Mouse (Mus musculus) forebrain, embryonic 16.5 days (tissue): Measurements from ENCODE around the gene Atxn10. TPM values are rescaled to one million over a fixed set of nuclear protein-coding genes. Genes with fewer than 3 reads are reported as not detected.

Experiments used
- ATAC-seq: fragments of 200-750 bp; cut with Nextera tagmentation; 2 replicates; pipeline ENCODE4 v1.8.0; 2017; ENCODE audit warnings: mild to moderate bottlenecking, moderate library complexity
- H3K27ac ChIP-seq: fragments of 300-500 bp; sonication (generic); 2 replicates; pipeline ENCODE4 v1.5.1; 2014; ENCODE audit warnings: low read length, control low read depth
- H3K27me3 ChIP-seq: fragments of 300-500 bp; sonication (generic); replicated peaks from 2 replicates; pipeline ENCODE4 v1.6.1; 2014; ENCODE audit warnings: low read length; ENCODE audit not compliant: control insufficient read depth, insufficient read depth
- H3K36me3 ChIP-seq: fragments of 300-500 bp; sonication (generic); 2 replicates; pipeline ENCODE4 v1.6.1; 2014; ENCODE audit not compliant: control insufficient read depth, insufficient read depth
- H3K4me1 ChIP-seq: fragments of 300-500 bp; sonication (generic); replicated peaks from 2 replicates; pipeline ENCODE4 v1.6.1; 2014; ENCODE audit warnings: low read length; ENCODE audit not compliant: control insufficient read depth, insufficient read depth
- H3K4me2 ChIP-seq: fragments of 300-500 bp; sonication (generic); 2 replicates; pipeline ENCODE4 v1.6.1; 2014; ENCODE audit warnings: mild to moderate bottlenecking, low read length, control low read depth
- H3K4me3 ChIP-seq: fragments of 300-500 bp; sonication (generic); replicated peaks from 2 replicates; pipeline ENCODE4 v1.5.1; 2014; ENCODE audit warnings: mild to moderate bottlenecking, low read length, control low read depth
- H3K9ac ChIP-seq: fragments of 300-500 bp; sonication (generic); replicated peaks from 2 replicates; pipeline ENCODE4 v1.6.1; 2014; ENCODE audit warnings: low read depth, low read length, control low read depth
- H3K9me3 ChIP-seq: fragments of 300-500 bp; sonication (generic); 2 replicates; pipeline ENCODE4 v1.6.1; 2016; ENCODE audit warnings: low read length; ENCODE audit not compliant: control insufficient read depth
- WGBS: fragments of 180-500 bp; shearing (Covaris S2); extraction: QIAGEN DNeasy Blood & Tissue Kit; methylation state at CpG from one replicate; pipeline ENCODE4 v1.1.7; 2014; 5-methylcytosine and 5-hydroxymethylcytosine counted together
- polyA plus RNA-seq: library from polyadenylated mRNA; unstranded; fragments of >200 nt; fragmentation: Nextera tagmentation; extraction: Ambion mirVana; gene quantifications from 2 replicates; pipeline ENCODE4 v1.2.1, GENCODE M21; 2015

Gene Atxn10
- polyA plus RNA-seq, 1 experiment from 2014 or later, result 531 TPM

DNA sequence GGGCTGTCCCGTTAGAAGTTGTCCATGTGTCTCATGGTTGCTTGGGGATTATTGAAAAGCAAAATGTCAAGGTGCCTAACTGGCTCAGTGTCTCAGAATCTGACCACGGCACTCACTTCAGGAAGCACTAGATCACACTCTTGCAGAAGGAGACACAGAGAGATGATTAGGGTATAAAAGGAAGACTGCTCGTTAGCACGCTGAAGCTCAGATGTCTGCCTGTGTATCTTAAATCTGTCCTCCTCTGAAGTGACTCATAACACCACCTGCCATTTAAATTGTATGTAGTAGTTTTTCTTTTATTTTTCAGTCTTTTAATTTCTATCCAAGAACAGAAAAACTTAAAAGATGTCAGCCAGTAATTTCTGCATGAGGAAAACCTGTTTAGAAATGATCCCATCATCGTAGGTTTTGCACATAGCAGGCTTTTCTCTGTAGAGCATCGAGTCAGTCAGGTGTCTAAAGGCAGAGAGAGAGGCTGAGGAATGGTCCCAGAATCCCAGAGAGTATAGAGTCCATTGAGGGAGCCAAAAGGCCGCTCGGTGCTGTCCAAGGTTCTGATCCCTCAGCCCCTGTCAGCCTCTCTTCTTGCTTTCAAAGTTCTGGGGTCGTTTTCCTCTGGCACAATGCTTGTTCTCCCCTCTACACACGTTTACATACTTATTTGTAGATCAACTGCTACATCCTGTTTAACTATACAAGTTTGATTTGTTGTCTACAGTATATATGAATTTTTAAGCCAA is 128.9 kb downstream of the Atxn10 start:
- no peak overlapping the region for H3K4me2 ChIP-seq
- no peaks in the 10 kb centered on the region for H3K9me3 ChIP-seq
- H3K27ac ChIP-seq, result peak overlapping the region; percentile 76
- no peaks in the 10 kb centered on the region for H3K27me3 ChIP-seq
- H3K36me3 ChIP-seq, result peaks cover 9% of the 10 kb centered on the region
- peaks cover 60% of the 10 kb centered on the region for H3K4me1 ChIP-seq
- WGBS, result 21% methylated on average over 10 of the region's 10 CpGs
- H3K9ac ChIP-seq, result no peak overlapping the region
- no peak for ATAC-seq
- no peak overlapping the region for H3K4me3 ChIP-seq

DNA sequence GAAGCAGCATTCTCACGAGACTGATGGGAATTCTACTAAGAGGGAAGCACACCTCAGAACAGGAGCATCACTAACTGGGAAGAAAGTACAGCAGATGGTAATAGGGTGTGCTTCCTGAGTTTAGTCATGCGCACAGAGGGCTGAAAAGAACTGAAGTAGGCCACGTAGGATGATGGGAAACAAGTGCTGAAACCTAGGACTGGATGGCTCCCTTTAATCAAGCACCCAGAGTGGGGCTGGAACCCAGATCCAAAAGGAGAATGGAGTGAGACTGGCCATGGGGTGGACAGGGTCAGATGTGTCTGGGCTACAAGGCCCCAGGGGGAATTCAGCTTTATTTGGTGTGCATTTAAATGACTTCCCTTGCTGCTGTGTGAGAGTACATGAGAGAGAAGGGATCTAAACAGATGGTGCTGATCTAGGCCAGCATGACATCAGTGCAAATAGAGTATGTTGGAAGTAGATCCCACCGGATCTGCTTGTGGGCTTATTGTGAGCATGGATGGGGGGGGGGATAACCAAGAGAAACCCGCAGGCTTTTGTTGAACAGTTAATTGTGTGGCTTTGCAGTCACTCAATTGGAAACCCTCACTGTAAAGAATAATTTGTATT is 130.5 kb downstream of the Atxn10 start:
- Histone ChIP-seq H3K4me2 (no peak overlapping the region), H3K27me3 (no peaks in the 10 kb centered on the region), H3K4me3 (no peak overlapping the region), H3K36me3 (peaks cover 9% of the 10 kb centered on the region), H3K9me3 (no peaks in the 10 kb centered on the region), H3K27ac (peak overlapping the region; percentile 52; the same call in 1 of the 2 replicates), H3K4me1 (peaks cover 45% of the 10 kb centered on the region), H3K9ac (no peak overlapping the region)
- 53% methylated on average over 5 of the region's 5 CpGs for WGBS
- no peak for ATAC-seq

DNA sequence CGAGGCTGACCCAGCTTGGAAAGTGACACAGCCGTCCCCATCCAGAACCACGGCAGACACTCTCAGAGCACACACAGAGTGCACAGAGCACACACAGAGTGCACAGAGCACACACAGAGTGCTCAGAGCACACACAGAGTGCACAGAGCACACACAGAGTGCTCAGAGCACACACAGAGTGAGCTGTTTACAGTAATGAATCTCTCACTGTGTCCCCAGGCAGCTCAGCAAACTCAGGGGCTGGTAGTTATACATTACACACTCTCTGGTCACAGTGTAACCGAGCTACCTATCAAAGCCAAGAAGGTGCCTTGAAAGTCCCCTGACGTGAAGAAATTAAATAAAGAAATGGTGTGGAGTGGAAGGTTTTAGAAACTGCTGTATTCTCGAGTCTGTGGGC is 133.4 kb downstream of the Atxn10 start:
- Histone ChIP-seq H3K4me1 (peaks cover 20% of the 10 kb centered on the region), H3K9me3 (no peaks in the 10 kb centered on the region), H3K9ac (no peak overlapping the region), H3K4me3 (no peak overlapping the region), H3K4me2 (no peak overlapping the region), H3K36me3 (peaks cover 9% of the 10 kb centered on the region), H3K27ac (no peak overlapping the region), H3K27me3 (no peaks in the 10 kb centered on the region)
- 84% methylated on average over 6 of the region's 6 CpGs for WGBS
- ATAC-seq, result no peak

DNA sequence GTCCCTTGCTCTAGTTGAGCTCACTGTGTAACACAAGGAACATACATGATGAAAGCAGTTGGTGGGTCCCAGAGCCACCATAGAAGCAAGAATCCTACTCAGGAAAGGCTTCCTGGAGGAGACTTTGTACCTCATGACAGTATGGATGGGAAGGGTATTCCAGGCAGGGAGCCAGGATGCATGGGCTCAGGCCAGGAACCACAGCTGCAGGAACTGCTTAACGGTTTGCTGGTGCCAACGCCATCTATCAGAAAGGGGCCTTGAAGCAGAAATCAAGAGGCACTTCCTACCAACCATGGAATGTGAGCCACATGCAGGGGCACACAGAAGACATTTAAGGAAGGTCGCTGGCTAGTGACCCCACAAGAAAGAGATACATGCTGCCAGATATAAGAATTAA is 138.7 kb downstream of the Atxn10 start:
- Histone ChIP-seq H3K36me3 (no peaks in the 10 kb centered on the region), H3K9ac (no peak overlapping the region), H3K27ac (peak overlapping the region; percentile 31), H3K27me3 (no peaks in the 10 kb centered on the region), H3K4me1 (peaks cover 13% of the 10 kb centered on the region), H3K4me3 (no peak overlapping the region), H3K9me3 (no peaks in the 10 kb centered on the region), H3K4me2 (no peak overlapping the region)
- ATAC-seq, result 0 out of 2 replicates have a peak, but pooled peaks have one; percentile 45
- WGBS, result 58% methylated on average over 3 of the region's 3 CpGs

DNA sequence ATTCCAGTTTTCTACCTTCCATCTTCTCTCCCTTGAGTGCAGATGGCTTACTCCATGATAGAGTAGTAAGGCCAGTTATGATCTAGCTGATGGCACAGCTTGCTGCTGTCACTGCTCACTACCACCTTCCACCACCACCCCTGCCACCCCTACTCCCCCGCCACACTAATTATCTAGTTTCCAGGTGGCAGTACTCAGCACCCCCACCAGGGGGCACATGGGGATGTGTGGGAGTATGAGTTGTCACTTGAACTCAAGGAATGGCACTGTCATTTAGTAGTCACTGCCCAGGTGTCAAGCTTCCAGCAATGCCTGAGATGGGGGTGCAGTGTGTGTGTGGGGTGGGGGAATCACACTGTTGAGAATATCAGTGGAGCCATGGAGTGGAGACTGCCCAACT is 141.5 kb downstream of the Atxn10 start:
- H3K9ac ChIP-seq, result no peak overlapping the region
- no peaks in the 10 kb centered on the region for H3K9me3 ChIP-seq
- no peaks in the 10 kb centered on the region for H3K27me3 ChIP-seq
- H3K27ac ChIP-seq, result no peak overlapping the region
- no peaks in the 10 kb centered on the region for H3K36me3 ChIP-seq
- no peak overlapping the region for H3K4me2 ChIP-seq
- H3K4me3 ChIP-seq, result no peak overlapping the region
- 17% methylated on average over 1 of the region's 1 CpGs for WGBS
- peaks cover 21% of the 10 kb centered on the region for H3K4me1 ChIP-seq
- ATAC-seq, result no peak

DNA sequence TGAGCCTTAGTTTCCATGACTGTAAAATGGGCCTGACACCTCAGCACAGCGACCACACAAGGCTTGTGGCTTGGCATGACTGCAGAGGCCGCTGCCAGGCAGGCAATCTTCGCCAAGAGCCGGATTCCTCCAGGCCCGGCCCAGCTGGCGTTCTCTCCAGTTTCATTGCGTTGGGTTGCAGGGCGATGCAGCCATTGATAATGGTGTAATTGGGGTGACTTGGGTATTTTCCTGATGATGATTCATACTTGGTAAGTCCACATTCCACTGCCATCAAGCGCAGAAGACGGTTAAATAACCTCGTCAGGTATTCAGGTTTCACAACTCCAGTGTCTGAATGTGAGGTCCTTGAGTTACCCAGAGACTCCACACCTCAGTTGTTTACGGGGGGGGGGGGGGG is 143.3 kb downstream of the Atxn10 start:
- Histone ChIP-seq H3K4me2 (no peak overlapping the region), H3K4me3 (no peak overlapping the region), H3K9me3 (no peaks in the 10 kb centered on the region), H3K27ac (no peak overlapping the region), H3K4me1 (peaks cover 20% of the 10 kb centered on the region), H3K9ac (no peak overlapping the region), H3K36me3 (no peaks in the 10 kb centered on the region), H3K27me3 (no peaks in the 10 kb centered on the region)
- no peak; the same call in 1 of the 2 replicates for ATAC-seq
- WGBS, result 57% methylated on average over 12 of the region's 12 CpGs

DNA sequence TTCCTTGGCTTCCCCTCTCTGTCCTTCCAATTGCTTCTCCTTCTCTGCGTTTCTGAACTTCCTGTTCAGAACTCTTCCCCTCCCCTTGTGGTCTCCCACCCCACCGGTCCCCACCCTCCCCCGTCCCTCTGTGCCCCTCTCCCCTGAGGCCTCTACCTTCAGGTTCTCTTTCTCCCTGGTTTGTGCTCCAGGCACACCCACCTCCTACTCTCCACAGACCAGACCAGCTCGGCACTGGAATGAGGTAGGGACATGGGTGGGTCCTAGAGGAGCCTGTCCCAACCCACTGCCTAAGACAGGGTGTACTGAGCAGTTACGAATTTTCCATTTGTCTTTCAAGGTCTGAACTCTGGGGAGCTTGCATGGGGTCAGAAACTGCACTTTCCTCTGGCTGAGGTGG is 143.9 kb downstream of the Atxn10 start:
- peak; percentile 13; the same call in 1 of the 2 replicates for ATAC-seq
- H3K36me3 ChIP-seq, result no peaks in the 10 kb centered on the region
- 50% methylated on average over 5 of the region's 5 CpGs for WGBS
- no peak overlapping the region for H3K4me3 ChIP-seq
- no peak overlapping the region for H3K4me2 ChIP-seq
- no peaks in the 10 kb centered on the region for H3K27me3 ChIP-seq
- H3K27ac ChIP-seq, result no peak overlapping the region
- H3K9ac ChIP-seq, result no peak overlapping the region
- no peaks in the 10 kb centered on the region for H3K9me3 ChIP-seq
- H3K4me1 ChIP-seq, result peaks cover 14% of the 10 kb centered on the region

DNA sequence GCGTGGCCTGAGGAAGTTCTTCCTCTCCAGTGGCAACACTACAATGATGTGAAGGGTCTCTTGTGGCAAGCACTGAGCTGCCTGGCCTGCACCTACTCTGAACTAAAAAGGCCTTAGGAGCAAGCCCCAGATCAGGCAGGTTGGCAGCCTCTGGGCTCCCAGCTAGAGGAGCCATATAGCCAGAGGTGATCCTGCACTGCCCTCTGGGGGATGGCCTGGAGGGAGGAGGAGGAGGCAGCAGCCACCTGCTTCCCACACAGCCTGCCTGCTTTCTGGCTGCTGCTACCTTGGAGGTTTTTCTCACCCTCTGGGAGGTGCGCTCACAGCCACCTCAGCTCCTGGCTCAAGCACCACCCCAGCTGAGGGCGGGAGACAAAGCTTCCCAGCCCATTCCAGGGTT is 144.6 kb downstream of the Atxn10 start:
- WGBS, result 35% methylated on average over 3 of the region's 3 CpGs
- Histone ChIP-seq H3K9me3 (no peaks in the 10 kb centered on the region), H3K36me3 (no peaks in the 10 kb centered on the region), H3K27me3 (no peaks in the 10 kb centered on the region), H3K9ac (no peak overlapping the region), H3K4me2 (no peak overlapping the region), H3K4me3 (no peak overlapping the region), H3K27ac (no peak overlapping the region), H3K4me1 (peaks cover 11% of the 10 kb centered on the region; the same call in 1 of the 2 replicates)
- peak; percentile 26; the same call in 1 of the 2 replicates for ATAC-seq

DNA sequence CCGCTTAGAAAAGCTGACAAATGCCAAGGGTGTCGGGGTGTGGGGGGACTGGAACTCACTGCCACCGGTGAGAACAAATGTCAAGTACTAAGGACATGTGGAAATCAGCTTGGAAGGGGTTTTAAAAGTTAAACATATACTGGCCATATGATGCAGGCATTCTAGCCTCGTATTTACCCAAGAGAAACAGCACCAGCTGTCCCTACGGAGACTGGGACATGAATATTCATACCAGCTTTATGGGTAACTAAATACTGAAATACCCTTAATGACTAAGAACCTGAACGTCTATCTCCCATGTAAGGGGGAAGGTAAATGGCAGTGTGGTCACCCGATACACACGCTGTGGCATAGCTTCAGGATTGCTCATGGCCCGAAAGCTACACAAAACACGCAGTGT is 152.9 kb downstream of the Atxn10 start:
- Histone ChIP-seq H3K9ac (no peak overlapping the region), H3K36me3 (no peaks in the 10 kb centered on the region), H3K4me3 (no peak overlapping the region), H3K27me3 (no peaks in the 10 kb centered on the region), H3K9me3 (peaks cover 2% of the 10 kb centered on the region; the same call in 1 of the 2 replicates), H3K27ac (peak overlapping the region; percentile 75), H3K4me2 (no peak overlapping the region), H3K4me1 (peaks cover 32% of the 10 kb centered on the region)
- no peak for ATAC-seq
- 55% methylated on average over 10 of the region's 10 CpGs for WGBS
